Mouse (Mus musculus) spleen, embryonic (tissue): ENCODE data around the gene Tada1.

Experiments
- CTCF ChIA-PET: fragments of 350-600 bp; sonication (Branson Sonifier 250); formaldehyde crosslinking; loops from one replicate; lab custom pipeline; 2022; lab: Charles Lee

The Tada1 gene

DNA sequence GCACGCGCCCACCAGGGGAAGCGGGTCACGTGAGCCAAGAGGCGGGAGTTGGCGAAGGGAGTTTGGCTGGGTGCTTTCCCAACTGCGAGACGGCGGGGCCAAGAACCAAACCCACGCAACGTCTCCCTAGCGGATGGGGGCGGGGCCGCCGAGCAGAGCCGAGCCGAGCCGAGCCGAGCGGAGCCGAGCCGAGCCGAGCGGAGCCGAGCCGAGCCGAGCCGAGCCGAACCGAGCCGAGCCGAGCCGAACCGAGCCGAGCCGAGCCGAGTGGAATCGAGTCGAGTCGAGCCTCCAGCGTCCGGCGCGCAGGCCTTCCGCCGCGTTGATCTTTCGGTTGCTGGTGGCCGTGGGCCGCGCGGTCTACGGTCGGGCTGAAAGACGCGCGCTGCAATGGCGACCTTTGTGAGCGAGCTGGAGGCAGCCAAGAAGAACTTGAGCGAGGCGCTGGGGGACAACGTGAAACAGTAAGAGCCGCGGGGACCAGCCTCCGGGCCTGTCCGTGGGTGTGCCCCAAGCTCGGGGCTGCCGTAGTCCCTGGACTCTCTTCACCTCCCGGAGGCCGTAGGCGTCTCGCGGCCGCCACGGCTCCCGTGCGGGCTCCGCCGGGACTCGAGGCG lies at the start of gene Tada1:
Gene Tada1 (plus strand): TSS at position 85 of the 617 bp plus-strand sequence.
- CTCF ChIA-PET, result interaction anchor here (0.6 to 0.7 kb wide), 2 partner anchors 26 to 596 kb away, joined by 3 to 5 read pairs; no protein-coding TSS in a partner anchor

DNA sequence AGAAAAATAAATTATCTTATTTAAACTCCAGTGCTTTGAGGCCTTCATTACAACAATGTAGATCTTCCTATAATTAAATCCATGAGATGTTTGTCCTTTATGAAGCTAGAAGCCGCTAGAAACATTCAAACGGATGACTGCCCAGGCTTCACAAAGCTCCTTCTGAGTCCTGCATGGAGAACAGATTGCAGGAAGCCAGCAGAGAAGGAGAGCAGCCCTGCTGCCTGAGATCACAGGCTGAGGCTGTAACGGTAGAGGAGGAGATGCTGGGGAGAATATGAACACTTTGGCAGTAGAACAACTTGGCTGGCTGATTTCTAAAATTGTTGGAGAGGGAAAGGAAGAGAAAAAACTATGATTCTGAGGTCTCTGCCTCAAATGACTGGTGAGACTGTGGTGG lies 48.1 kb upstream of the Tada1 start:
- CTCF ChIA-PET, result no interaction called here

DNA sequence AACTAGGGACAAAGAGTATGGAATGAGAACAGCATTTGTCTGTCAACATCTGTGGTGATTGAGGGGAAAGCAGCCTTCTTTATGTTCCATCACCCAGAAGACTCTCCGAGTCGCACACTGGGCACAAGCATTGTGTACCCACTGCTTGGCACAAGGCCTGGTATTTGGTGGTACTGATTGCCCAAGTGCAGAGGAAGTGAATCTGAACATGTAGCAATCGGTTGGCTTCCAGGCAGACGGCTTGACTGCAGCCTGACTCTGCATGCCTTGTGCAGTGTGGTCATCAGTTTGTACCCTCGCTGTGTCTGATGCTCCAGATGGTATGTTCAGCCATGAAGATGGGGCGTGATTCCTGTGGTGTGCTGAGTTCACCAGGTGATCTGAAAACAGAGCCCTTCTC lies 39.8 kb upstream of the Tada1 start:
- CTCF ChIA-PET, result no interaction called here

DNA sequence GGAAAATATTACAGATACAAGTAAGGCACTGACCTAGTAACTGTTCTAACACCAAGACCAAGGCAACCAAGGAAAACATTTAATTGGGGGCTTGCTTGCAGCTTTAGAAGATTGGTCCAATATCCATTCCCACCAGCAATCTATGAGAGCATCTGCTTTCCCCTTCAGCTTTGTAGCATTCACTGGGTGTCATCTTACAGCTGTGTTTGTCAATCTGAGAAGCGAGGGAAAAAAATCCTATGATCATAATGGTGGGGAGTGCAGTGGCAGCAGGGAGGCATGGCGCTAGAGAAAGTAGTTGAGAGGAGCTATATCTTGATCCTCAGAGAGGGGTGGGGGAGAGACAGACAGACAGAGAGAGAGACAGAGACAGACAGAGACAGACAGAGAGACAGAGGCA lies 36.8 kb upstream of the Tada1 start:
- CTCF ChIA-PET, result no interaction called here

DNA sequence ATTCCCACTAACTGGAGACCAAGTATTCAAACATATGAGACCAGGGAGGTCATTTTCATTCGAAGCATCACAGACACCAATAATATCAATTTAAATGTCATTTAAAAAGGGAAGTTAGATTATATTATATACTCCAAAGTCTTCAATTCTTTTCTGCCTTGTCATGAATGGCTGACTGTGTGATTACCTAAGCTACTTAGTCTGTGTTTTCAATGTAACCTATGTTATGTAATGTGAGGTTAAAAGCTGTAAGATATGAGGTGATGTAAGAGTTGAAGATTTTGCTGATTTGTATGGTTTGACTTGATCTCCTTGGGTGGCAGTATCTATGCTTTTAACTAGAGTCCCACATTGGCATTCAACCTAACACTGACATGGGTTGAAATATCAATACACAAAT lies 36.4 kb upstream of the Tada1 start:
- CTCF ChIA-PET, result no interaction called here

DNA sequence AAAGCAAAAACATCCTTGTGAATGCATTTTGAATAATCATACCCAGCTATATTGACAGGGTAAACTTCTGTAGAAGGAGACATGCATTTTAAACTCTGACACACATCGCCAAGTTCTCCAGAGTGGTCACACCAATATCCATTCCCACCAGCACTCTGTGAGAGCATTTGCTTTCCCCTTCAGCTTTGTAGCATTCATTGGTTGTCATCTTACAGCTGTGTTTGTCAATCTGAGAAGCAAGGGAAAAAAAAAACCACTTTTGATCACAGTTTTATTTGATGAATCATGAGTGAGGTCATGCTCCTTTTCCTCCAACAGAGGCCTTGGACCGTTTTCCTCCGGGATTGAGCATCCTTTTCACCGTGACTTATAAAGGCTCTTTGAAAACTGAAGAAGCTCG lies 35.3 kb upstream of the Tada1 start:
- CTCF ChIA-PET, result no interaction called here

DNA sequence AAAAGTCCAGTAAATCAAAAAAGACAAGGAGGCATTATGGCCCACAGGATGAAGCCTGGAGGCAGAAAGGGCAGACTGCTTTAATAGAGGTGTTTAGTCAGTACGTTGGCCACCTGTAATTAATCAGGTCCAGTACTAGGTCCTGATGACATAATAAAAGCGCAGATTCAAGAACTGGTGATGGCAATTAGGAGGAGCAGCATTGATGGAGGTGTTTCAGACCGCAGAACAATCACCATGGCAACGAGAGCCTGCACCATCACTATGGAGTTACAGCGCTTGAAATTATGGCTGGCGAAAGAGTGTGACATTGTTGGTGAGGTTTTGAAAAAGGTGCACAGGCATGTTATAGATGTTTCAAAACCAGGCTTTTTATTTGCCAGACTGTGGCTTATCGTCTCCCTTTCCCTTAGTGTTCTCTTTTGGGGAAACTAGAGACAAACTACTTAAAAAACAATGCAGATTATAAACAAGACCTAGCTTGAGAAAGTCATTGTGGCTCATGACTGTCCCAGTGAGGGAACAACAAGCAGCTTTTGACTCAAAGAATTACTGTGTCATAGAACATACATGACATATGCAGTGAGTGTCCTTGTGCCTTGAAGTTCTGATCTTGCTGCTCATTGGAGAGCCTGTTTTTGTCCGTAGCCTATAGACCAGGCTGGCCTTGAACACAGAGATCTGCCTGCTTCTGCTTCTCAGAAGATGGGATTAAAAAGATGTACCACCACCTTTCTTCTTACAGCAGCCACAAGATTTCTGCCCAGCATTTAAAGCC lies 34.4 kb upstream of the Tada1 start:
- CTCF ChIA-PET, result no interaction called here

DNA sequence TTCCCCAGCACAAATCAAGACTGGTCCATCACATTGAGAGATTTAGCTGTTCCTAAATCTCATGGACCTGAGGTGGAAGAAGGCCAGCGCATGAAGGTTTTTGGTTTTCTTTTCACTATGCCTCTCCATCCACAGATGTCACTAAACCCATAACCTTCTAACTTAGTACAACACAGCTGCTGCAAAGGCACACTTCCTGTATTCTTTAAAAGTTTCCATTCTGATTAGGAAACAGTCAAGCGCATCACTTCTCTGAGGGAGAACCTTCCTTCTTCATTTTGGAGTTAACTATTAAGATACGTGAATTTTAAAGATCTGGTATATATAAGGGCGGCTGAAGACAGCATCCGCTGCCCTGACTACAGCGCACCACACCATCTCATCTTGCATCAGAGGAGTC lies 33.3 kb upstream of the Tada1 start:
- CTCF ChIA-PET, result interaction anchor here (0.5 kb wide), 1 partner anchor 15 kb away, joined by 14 read pairs; no protein-coding TSS in a partner anchor

DNA sequence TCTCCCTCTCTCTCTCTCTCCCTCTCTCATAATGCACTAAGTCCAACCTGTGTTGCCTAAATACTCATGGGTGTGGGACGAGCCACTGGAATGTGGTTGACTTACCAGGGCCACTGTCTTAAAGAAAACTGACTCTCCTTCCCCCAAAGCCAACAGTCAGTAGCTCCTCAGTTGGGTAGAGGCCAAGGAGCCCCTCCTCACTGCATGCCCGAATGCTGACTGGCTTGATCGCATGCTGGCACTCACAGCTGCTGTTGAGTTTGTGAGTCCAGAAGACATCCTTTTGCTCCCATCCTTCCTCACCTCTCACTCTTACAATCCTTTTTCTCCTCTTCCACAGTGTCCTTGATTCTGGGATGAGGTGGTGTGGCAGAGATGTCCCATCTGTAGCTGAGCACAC lies 32.0 kb upstream of the Tada1 start:
- CTCF ChIA-PET, result no interaction called here

DNA sequence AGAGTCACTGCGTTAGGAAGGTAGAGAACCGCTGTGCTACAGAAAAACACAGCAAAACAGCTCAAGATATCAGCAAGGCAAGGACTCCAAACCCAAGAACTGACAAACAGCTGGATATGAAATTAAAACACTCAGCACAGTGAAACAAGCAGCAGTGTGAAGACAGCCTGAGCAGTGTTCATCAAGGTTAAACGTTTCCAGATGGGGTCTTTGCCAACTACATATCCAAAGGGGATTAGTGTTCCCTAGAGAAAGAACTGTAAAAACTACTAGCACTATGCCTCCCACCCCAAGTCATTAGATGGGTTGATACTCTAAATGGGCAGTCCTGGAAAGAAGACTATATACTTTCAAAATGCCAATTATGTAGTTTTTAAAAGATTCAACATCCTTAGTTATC lies 29.6 kb upstream of the Tada1 start:
- CTCF ChIA-PET, result no interaction called here

DNA sequence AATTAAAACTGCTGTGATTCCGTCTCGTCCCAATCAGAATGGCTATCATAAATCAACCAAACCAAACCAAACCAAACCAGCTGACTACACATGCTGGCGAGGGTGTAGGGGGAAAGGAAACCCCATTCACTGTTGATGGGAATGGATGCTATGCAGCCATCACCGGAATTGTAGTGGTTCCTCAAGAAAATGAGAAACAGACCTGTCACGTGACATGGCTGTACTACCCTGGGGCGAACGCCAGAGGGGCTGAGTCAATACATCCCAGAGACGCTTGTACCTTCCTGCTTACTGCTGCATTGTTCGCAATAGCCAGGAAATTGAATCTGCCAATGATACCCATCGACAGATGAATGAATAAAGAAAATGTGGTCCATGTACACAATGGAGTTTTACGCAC lies 29.1 kb upstream of the Tada1 start:
- CTCF ChIA-PET, result no interaction called here

DNA sequence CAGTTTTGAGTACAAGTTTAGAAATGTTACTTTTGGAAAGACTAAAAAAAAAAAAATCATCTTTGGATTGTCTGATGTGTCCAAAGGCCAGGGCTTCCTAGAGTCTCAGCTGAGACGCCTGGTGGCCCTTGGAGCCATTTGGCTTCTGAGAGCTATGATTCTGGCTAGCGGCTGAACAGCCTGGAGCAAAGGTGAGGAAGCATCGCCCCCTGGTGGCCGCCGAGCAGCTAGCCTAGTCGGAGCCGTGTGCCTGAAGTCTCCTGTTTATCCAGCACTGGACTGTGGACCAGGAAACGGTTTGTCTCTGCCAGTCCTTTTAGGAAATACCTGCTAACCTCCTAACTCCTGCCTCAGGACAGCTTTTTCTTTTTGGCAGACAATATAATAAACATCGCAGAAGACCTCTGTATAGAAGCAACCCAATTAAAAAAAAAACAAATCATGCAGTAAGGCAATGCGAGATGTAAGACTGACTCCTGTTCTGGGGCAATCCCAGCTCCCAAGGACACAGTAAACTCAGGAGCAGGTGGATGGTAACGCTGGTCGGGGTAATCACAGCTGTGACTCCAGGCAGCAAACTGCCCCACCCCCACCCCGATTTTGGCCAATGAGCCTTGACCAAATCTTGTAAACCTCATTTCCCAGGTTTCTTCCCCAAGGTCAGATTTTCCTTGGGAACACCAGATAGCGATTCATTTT lies 18.6 kb upstream of the Tada1 start:
- CTCF ChIA-PET, result interaction anchor here (0.5 to 1.0 kb wide), 5 partner anchors 15 to 945 kb away, joined by 3 to 14 read pairs (median 5); no protein-coding TSS in a partner anchor

DNA sequence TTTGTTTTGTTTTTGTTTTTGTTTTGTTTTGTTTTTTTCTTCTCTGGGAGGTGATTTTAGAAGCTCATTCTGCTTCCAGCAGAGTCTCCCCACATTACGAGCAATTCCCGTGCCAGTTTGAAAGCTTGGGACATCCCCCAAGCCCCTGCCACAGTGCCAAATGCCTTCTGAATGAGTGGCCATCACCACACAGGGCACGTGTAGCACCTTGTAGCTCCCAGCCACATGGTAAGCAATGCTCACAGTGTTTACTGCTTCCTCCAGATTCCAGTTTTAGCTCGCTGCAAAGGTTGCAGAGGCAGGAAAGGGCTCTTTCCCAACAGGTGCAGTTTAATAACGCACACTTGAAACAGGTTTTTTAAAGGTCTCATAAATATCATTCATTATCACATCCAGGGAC lies 18.0 kb upstream of the Tada1 start:
- CTCF ChIA-PET, result interaction anchor here (0.8 kb wide), 1 partner anchor 16 kb away, joined by 14 read pairs; no protein-coding TSS in a partner anchor

DNA sequence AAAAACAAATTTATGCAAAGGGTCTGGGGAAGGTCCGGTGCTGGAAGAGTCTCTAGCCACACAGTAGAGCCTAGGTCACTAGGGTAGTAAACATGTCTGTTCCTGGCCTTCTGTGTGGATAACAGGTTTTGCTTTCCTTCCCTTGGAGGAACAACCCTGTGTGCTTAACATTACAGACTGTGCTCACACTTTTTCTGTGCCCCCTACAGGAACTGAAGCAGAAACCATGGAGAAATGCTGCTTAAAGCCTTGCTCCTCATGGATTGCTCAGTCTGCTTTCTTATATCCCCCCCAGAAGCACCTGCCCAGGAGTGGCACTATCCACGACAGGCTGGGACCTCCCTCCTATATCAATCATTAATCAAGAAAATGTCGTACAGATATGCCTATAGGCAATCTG lies 17.1 kb upstream of the Tada1 start:
- CTCF ChIA-PET, result no interaction called here

DNA sequence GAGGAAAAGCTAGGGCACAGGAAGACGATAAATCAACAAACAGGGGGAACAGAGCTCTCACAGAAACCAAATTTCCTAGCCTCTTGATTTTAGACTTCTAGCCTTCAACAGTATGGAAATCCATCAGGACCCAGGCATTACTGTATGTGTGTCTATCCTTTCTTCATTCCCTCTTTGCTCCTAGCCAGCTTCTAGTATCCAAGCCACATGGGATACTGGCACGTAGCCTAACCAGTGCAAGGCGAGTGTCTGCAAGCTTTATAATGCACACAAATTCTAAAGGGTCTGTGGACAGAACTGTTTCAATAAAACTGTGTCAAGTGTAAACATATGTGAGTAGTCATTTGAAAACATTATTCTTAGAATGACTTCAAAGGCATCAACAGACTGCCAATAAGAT lies 16.2 kb upstream of the Tada1 start:
- CTCF ChIA-PET, result interaction anchor here (0.6 to 0.7 kb wide), 2 partner anchors 203 to 1465 kb away, joined by 4 to 10 read pairs; no protein-coding TSS in a partner anchor

DNA sequence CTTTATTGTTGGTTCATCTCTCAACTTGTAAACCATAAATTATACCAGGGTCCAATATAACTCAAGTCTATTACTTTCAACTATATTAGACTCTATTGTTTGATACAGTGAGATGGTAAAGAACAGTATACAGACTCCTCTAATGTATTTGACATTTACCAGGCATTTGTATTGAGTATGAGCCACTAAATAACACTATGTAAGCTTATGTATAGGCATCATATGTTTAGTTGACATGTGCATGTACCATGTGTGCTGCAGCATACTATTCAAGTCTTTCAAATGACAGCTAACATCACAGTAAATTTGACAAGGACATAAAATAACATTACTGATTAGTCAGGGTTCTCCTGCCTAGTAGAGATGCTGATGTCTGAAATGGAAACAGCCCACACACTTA lies 15.8 kb upstream of the Tada1 start:
- CTCF ChIA-PET, result interaction anchor here (0.6 kb wide), 1 partner anchor 203 kb away, joined by 4 read pairs; no protein-coding TSS in a partner anchor

DNA sequence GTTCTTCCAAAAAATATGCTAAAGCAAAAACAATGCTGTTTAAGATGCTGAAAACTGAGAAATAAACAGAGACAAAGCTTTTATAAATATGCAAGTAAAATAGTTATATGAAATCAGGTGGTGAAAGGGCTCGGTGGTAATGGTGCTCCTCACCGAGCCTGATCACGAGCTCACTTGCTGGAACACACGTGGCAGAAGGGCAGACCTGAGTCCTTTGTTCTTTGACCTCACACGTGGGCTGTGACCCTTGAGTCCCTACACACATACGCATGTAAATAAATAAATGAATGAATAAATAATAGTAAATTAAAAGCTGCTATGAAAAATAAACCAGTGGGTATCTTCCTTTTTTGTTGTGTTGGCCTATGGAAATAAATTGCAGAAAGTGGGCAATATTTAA lies 1.7 kb upstream of the Tada1 start:
- CTCF ChIA-PET, result no interaction called here

DNA sequence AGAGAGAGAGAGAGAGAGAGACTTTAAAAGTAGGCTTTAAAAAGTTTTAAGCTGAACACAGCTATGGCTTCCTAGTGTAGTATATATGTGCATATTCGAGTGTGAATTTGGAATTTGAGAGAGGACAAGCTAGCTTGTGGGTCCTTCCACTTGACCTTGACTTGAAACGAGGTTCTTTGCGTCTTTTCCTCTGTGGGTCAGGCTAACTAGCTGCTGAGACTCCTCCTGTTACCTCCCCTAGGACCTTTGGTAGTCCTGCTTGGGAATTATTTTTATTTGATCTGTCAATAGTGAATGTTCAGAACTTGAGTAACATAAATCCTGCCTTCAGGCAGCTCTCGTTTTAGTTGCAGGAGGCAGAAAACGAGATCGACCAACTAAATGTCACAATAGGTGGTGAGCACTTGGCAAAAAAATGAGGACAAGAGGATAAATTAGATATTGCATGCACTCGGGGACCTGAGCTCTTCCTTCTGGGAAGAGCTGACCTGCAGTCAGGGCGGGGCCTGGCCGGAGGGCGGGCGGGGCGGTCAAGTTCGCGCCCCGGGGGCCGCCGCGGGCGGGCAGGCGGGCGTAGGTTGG lies 375 bp upstream of the Tada1 start:
- CTCF ChIA-PET, result interaction anchor here (0.5 to 0.6 kb wide), 2 partner anchors 49 to 595 kb away, joined by 3 to 4 read pairs; no protein-coding TSS in a partner anchor

DNA sequence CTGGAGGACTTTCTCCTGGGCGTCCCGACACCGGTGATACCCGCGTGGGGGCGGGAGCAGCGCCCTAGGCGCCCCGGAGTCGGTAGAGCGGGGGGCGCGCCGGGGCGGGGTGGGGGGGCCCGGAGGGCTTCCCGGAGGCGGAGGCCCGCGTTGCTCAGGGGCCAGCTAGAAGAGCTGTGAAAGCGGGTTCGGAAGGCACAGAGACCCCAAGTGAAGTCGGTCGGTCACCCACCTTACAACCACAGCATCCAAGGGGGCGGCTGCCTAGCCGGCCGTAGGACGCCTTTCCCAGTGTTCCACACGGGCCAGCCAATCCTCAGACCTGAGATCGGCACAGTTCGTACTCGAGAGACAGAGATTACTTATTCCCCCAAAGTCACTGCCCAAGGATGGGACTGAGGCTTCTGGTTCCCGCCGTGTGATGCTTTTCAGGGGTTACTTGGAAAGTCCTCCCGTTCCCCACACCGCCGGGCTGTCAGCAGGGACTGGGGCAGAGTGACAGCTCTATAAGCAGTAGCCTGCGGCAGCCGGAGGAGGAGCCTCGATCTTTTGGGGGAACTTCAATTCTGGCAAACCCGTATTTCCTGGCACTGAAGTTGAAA lies 834 bp downstream of the Tada1 start:
- CTCF ChIA-PET, result interaction anchor here (0.7 kb wide), 1 partner anchor 25 kb away, joined by 5 read pairs; no protein-coding TSS in a partner anchor

DNA sequence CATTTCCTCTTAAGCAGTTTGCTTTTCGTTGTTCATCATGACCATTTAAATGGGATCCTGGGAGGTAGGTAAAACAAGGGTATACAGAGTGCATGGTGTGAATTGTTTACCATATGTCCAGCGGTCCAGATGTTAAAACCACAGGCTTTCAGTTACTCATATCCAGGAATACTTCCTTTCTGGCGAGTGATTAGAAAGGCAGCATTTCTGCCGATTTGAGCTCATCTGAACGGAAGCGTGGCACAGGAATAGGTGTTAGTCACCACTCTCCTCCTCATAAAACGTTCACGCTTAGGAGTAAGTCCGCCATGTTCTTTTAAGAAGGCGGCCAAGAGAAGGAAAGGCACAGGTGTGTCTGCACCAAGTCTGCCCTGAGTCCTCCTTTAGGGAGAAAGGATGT lies 2.4 kb downstream of the Tada1 start:
- CTCF ChIA-PET, result no interaction called here

DNA sequence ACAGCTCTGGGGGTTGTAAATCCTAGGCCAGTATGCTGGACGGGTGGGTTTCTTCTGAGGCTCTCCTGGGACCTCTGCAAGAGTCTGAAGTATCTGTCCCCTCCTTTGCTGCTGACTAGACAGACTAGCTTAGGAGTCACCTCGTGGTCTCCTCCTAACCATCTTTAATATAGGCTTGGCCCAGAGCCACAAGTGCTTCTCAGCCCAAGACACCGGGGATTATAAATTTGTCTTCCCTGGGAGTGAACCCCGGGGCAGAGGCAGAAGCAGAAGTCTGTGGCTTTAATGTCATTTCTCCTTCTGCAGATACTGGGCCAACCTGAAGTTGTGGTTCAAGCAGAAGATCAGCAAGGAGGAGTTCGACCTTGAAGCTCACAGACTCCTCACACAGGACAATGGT lies 2.9 kb downstream of the Tada1 start:
- CTCF ChIA-PET, result no interaction called here
